Mouse (Mus musculus) T-helper 2 cell (primary cell): ENCODE results near the gene Cbwd1.

Experiments used
- in situ Hi-C: fragments of 300-600 bp; cut with MboI, MseI; formaldehyde crosslinking; loops from one replicate; pipeline ENCODE4 v1.15.1; 2025; ENCODE audit warnings: high pct_unique_total_duplicates

Cbwd1 gene

DNA sequence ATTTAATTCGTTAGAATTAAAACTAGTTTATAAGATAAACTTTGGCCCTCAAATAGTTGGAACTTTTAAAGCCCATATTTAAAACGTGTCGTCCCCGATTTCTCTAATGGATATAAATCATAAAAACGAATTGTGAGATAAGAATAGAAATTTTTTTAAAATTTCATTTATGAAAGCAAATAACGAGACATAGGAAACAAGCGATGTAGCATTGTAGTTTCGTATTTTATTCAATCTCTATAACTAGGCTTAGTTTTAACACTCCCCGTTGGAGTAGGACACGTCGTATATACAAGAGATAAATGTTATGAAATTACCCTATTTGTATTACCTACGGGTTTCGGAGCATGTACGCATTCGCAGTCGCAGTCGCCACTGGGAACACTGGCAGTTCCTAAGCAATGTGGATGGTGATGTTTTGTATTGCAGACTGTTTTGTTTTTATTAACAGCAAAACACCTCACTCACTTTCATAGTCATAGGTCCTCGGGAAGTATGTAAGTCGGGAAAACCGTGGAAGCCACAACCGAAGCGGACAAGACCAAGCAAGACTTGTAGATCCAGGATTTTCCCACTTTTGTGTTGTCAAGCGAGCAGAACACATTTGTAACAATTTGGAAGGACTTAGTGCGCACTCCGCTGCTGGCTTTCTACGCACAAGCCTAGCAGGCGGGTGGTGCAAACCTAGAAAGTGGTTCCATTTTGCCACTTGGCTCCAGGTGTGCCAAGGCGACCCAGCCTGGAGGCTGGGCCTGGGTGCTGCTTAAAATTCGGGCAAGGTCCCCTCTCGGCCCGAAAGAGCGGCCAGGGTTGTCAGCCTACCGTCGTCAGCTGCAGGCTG lies 62.5 kb downstream of the Cbwd1 start:
- in situ Hi-C loops, result loop anchor here (5.0 to 25.0 kb wide), 2 partner anchors 343 to 713 kb away; partner anchors contain the start of gene Dmrt3

DNA sequence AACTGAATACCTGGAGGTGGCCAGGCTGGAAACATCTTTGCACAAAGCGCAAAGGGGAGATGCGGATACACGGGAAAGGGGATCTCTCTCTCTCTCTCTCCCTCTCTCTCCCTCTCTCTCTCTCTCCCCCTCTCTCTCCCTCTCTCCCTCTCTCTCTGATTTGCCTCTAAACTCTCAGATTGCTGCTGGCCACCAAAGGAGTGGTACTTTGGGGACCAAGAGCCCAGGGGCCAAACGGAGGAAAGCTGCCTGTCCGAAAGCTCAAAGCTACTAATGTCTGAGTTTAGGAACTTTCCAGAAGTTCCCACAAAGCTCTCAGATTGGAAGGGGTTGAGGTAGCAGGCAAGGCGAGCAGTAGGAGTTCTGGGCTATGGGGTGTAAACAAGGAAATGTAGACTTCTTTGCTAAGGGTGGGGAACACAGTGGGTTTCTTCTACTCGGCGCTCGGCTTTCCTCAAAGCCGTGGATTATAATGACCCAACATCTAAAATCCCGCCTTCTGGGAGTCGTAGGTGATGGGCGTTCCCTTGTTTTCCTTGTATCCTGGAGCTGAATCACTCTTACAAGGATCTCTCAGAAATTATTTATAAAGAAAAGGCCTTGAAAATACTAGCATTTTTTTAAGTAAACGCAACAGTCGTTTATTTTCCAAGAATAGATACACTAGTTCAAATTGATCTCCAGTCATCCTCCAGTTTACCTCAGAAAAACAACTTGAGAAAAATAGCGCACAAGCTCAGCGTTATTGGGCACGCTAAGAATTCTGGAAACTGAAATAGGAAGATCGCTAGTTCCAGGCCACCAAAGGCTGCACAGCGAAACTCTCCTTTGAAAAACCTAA lies 63.3 kb downstream of the Cbwd1 start:
- in situ Hi-C loops, result loop anchor here (5.0 to 25.0 kb wide), 2 partner anchors 344 to 714 kb away; partner anchors contain the start of gene Dmrt3

DNA sequence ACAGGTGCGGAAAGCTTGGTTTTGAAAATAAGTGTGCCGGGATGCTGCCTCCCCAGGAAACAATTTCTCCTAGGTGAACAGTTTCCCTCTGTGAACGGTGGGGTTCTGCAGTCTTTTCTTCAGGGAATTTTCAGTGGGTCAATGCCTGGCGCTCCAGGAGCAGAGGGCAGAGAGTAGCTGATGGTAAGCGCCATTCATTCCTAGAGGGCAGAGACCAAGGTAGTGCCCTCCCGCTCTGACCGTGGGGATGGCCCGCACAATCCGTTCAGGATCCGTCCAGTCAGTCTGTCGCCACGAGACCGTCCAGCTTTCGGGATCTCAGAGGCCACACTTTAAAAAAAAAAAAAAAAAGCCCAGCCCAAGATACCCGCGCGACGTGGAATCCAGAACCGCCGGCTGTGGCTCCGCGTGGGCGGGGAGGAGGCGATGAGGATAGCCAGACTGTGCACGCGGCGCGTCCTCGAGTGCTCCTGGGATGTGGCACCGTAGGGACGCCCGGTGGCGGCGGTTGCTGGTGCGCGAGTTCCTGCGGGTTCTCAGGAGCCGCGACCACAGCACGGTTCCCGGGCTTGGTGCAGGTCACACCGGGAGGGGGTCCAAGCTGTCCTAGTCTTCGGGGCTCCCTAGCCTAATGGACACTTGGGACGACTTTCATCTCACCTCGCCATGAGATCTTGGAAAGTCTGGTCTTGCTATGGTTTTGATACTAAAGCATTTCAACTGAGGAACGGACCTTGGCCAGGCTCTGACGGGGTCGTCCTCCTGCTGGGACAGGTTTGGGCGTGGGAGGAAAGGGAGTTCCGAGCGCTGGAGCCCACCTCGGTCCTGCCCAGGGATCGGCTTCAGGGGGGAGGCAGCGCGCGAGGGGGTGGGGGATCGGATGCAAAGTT lies 64.2 kb downstream of the Cbwd1 start:
- in situ Hi-C loops, result loop anchor here (5.0 to 25.0 kb wide), 2 partner anchors 345 to 715 kb away; partner anchors contain the start of gene Dmrt3

DNA sequence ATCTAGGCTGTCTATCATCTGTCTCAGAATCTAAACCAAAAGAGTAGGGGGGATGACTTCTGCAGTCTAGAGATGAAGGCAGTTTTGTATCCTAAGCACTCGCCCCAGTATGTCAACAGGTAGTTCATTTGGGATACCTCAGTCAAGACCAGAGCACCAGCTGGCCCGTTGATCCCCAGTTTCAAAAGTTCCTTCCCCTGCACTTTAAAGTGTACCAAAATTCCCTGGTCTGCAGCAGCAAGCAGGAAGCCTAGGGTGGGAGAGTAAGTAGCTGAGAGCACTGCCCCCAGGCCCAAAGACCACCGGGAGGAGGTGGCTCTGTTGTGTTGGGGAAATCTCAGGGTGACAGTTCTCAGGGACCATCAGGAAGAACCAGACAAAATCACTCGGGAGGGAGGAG lies 64.9 kb downstream of the Cbwd1 start:
- in situ Hi-C loops, result loop anchor here (5.0 to 25.0 kb wide), 2 partner anchors 346 to 716 kb away; partner anchors contain the start of gene Dmrt3

DNA sequence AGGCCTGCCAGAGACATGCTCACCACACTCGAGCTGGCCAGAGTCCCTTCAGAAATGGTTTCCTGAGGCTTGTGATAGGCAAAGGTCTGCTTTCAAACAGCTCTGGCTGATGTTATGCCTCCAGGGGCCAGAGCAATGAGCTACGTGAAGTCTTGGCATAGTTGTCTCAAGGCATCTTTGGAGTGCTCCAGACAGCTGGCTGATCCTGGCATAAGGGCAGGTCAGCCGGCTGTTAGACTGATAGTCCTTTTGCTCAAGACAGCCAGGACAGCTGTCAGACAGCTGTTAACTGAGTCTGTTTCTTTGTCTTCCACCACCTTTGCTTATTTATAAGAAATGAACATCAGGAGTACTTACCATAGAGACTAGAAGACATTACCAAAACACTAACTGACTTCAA lies 74.5 kb downstream of the Cbwd1 start:
- in situ Hi-C loops, result loop anchor here (25.0 kb wide), 1 partner anchor 725 kb away; the partner anchor contains the start of gene Dmrt3

DNA sequence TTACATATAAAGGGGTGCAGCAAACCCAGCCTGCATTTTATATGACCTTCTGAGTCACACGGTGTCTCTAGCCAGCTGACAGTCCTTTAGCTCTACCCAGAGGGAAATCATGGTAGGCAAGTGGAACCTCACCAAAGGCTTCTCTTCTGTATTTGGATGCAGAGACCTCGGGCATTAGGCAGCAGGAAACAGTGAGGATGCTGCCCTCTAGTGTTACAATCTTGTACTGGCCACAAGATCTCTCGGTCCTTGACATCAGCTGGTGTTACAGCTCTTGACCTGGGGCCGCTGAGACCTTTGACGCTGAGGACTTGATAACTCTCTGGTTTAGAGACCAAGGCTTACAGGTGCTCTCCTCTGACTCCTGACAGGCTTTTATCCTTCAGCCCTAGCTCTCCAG lies 75.9 kb downstream of the Cbwd1 start:
- in situ Hi-C loops, result loop anchor here (25.0 kb wide), 1 partner anchor 727 kb away; the partner anchor contains the start of gene Dmrt3

DNA sequence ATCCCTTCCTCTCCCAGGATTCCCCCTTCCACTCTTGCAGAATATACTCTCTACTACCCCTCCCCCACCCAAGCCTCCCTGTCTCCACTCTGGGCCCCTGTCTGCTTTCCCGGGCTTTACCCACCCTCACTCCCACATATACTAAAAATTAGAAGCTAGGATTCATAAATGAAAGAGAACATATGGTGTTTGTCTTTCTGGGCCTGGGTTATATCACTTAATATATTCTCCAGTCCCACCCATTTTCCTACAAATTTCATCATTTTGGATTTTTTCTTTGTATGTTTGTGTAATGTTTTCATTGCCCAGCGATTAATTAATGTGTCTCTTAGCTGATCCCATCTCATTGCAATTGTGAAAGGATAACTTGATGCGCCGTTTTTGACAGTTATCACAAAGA lies 80.2 kb downstream of the Cbwd1 start:
- in situ Hi-C loops, result loop anchor here (25.0 kb wide), 1 partner anchor 731 kb away; the partner anchor contains the start of gene Dmrt3

DNA sequence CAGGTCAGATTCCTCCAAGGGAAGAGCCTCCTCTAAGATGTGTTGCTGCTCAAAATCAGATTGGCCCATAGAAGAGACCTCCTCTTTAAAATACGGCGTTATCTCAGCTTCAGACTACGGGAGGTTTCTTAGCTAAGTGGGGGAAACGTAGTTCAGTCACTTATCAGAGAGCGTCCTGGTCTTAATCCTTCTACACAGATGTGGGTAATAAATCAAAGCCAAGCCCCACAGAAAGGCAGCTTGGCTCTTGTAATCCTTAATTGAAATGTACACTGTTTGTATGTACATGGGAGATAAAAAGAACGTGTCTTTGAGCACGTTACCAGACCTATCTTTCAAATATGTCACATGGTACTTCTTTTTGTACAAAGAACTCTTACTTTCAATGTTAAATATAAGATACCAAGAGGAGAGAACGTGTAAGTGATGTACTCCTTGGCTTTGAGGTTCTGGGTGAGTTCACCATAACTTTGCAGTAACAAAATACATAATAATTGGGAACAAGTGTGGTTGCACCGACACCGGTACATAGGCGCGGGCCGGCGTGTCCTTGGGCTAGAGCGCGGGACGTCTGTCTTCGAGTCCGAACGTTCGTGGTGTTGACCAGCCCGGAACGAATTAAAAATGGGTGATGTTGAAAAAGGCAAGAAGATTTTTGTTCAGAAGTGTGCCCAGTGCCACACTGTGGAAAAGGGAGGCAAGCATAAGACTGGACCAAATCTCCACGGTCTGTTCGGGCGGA lies 86.1 kb downstream of the Cbwd1 start, which contains the start of gene Gm10053:
Gm10053 (plus strand) TSS at position 558 of the 742 bp plus-strand sequence.
- in situ Hi-C loops, result loop anchor here (25.0 kb wide), 1 partner anchor 737 kb away; the partner anchor contains the start of gene Dmrt3

DNA sequence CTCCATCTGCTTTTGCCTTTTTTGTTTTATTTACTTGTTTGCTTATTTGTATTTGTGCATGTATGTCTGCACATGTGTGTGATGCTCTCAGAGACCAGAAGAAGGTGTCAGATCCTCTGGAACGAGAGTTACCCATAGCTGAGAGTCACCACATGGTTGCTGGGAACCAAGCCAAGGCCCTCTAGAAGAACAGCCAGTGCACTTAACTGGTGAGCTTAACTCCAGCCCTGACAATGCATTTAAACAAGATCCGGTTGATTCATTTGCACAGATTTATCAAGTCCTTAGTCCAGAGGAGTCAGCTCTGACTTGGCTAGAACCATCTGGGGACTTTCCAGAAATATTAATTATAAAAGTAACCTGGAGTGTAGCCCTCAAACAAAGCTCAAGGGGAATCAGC lies 87.5 kb downstream of the Cbwd1 start:
- in situ Hi-C loops, result loop anchor here (5.0 kb wide), 1 partner anchor 157 kb away; no protein-coding TSS in a partner anchor

DNA sequence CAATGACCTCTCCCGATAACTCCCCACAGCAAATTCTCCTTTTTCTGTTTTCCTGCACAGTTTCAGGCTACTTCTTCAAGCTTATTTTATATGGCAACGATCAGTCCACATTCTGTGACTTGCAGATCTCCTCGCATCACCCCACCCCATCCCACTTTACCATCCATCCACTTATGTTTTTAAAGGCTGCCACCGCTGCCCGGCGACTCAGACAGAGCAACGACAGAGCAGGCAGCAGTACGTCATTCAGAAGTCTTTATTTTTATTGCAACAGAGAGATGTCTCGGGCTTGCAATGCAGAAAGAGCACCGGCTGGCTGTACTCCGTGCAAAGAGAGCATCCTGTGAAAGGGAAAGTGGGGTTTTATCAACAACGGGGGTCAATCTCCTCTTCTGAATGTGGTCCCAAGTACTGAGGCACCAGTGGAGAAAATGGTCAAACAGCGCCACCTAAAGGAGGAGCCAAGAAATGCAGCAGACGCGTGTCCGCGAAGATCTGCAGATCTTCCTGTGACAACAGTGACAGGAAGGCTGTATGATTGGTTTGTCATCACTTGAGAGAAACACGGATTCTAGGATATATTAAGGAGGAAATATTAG lies 90.3 kb downstream of the Cbwd1 start:
- in situ Hi-C loops, result loop anchor here (5.0 kb wide), 1 partner anchor 154 kb away; no protein-coding TSS in a partner anchor
